Mouse (Mus musculus) ES-E14 (cell line): ENCODE results near the gene Hap1.

ENCODE experiments used
- MAFK ChIP-seq: IDR thresholded peaks from 2 replicates; pipeline ENCODE4 v1.6.1; 2014; ENCODE audit warnings: mild to moderate bottlenecking, low read depth, low read length, inconsistent platforms; ENCODE audit not compliant: insufficient read depth
- ZNF384 ChIP-seq: IDR thresholded peaks from 2 replicates; pipeline ENCODE4 v1.6.1; 2012; ENCODE audit warnings: low read depth, low read length, inconsistent platforms

DNA sequence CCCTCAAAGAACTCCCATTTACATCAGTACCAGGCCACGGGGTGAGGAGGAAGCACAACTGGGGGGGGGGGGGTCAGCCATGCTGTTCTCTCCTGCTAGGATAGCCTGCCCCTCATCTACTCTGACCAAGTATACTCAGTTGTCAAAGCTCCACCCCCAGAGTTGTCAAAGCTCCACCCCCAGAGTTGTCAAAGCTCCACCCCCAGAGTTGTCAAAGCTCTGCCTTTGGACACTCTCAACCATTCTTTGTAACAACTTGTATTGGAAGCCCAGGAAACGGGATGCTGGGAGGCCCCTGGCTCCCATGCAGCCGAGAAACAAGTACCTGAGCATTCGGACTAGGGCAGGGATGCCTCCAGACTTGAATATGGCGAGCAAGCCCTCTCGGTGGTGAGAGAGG is 26.8 kb upstream of the Hap1 start:
- TF ChIP-seq ZNF384 (no peak), MAFK (no peak)
